Mouse (Mus musculus): Measurements from ENCODE around the gene Gtsf1l. TPM values are rescaled to one million over a fixed set of nuclear protein-coding genes. Genes with fewer than 3 reads are reported as not detected.

Gtsf1l gene
- polyA plus RNA-seq, 1 experiment from 2014 or later, result not detected

DNA sequence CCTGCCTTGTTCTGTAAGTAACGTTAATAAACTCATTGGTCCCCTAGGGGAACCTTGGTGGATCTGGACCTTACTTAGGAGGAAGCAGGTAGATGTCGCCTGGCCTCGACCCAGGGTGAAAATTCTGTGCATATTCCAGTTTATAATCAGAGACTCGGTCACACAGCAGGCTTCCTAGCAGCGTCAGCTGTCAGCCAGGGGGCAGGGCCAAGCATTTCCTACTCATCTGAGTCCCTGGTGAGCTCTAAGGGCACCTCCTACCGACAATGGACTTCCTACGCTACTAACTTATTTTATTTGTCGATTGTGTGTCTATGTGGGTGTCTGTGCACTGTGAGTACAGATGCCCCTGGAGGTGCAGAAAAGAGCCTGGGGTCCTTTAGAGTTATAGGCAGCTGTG lies 12.3 kb upstream of the Gtsf1l start:
- Histone ChIP-seq H3K27me3 (ENCODE audit: control insufficient read depth, insufficient read depth, low read length) (no peaks in the 10 kb centered on the region), H3K4me2 (ENCODE audit: low read depth, low read length) (no peak overlapping the region), H3K4me3 (ENCODE audit: low read length) (no peak overlapping the region), H3K9me3 (replicated peaks; ENCODE audit: control insufficient read depth, low read length) (no peaks in the 10 kb centered on the region), H3K36me3 (ENCODE audit: control insufficient read depth, insufficient read depth) (no peaks in the 10 kb centered on the region), H3K9ac (ENCODE audit: low read length) (no peak overlapping the region), H3K27ac (ENCODE audit: low read length) (no peak overlapping the region), H3K4me1 (ENCODE audit: control insufficient read depth, insufficient read depth, low read length) (peaks cover 8% of the 10 kb centered on the region)
- no peak for ATAC-seq (replicated peaks; ENCODE audit: extremely low read depth, insufficient read depth, low FRiP score)
- WGBS, result 31% methylated on average over 8 of the region's 8 CpGs

DNA sequence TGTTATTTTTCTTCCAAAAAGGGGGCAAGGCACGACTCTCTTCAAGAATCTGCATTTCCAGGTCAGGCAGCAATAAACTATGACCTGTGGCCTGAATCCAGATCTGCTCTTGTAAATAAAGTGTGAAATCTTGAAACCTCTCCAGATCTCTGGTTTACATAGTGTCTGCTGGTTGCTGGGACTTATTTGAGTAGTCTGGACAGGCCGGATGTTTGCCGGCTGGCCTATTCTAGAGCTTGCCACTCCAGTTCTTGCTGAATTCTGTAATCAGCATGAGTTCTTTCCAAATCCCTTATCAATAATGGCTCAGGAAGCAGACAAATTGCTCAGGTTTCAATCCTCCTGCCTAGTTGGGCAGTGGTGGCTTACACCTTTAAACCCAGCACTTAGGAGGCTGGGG lies 8.1 kb upstream of the Gtsf1l start:
- Histone ChIP-seq H3K27ac (ENCODE audit: low read length) (no peak overlapping the region), H3K36me3 (ENCODE audit: control insufficient read depth, insufficient read depth) (no peaks in the 10 kb centered on the region), H3K4me2 (ENCODE audit: low read depth, low read length) (no peak overlapping the region), H3K9ac (ENCODE audit: low read length) (no peak overlapping the region), H3K4me3 (ENCODE audit: low read length) (no peak overlapping the region), H3K4me1 (ENCODE audit: control insufficient read depth, insufficient read depth, low read length) (no peaks in the 10 kb centered on the region), H3K27me3 (ENCODE audit: control insufficient read depth, insufficient read depth, low read length) (no peaks in the 10 kb centered on the region), H3K9me3 (replicated peaks; ENCODE audit: control insufficient read depth, low read length) (no peaks in the 10 kb centered on the region)
- 41% methylated on average over 3 of the region's 3 CpGs for WGBS
- ATAC-seq (replicated peaks; ENCODE audit: extremely low read depth, insufficient read depth, low FRiP score), result no peak

DNA sequence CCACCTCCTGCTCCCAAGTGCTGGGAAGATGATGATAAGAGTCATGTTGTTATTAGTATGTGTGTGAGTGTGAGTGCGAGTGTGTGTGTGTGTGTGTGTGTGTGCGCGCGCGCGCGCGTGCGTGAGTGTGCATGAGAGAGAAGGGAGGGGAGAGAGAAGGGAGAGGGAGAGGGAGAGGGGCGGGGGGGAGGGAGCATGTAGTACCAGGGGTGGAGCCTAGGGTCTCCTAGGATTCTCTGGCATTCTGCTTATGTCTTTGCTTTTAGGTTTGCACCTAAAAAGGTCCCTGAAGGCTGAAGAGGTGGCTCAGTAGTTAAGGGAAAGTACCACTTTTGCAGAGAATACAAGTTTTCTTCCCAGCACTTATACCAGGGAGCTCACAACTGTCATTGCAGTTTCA lies 7.3 kb upstream of the Gtsf1l start:
- no peak overlapping the region for H3K4me2 ChIP-seq (ENCODE audit: low read depth, low read length)
- ATAC-seq (replicated peaks; ENCODE audit: extremely low read depth, insufficient read depth, low FRiP score), result no peak
- H3K36me3 ChIP-seq (ENCODE audit: control insufficient read depth, insufficient read depth), result no peaks in the 10 kb centered on the region
- H3K27ac ChIP-seq (ENCODE audit: low read length), result no peak overlapping the region
- no peaks in the 10 kb centered on the region for H3K27me3 ChIP-seq (ENCODE audit: control insufficient read depth, insufficient read depth, low read length)
- WGBS, result 86% methylated on average over 10 of the region's 10 CpGs
- H3K4me3 ChIP-seq (ENCODE audit: low read length), result no peak overlapping the region
- H3K9ac ChIP-seq (ENCODE audit: low read length), result no peak overlapping the region
- H3K9me3 ChIP-seq (replicated peaks; ENCODE audit: control insufficient read depth, low read length), result no peaks in the 10 kb centered on the region
- H3K4me1 ChIP-seq (ENCODE audit: control insufficient read depth, insufficient read depth, low read length), result no peaks in the 10 kb centered on the region

DNA sequence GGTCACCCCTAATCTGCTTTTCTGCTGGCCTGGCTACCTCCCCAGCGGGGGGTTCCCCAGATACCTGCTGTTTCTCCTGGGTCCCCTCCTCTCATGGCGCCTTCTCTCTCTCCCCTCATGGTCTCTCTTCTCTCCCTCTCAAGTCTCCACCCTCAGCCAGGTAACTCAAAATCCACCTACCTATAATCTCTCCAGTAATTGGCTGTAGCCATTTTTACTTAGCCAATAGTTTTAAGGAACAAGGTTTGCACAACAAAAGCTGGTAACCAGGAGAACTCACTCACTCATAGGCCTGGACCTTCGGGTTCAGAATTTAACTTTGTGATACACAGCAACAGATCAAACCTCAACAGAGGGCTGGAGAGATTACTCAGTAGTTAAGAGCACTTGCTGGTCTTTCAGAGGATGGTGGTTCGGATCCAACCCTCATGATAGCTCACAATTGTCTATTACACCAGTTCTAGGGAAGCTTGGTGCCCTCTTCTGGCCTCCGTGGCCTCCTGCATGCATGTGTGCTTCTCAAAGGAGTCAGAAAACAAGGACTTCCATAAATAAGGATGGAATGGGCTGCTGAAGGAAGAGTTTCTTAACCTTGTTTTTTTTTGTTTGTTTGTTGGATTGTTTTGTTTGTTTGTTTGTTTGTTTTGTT lies 1.9 kb upstream of the Gtsf1l start:
- ATAC-seq (replicated peaks; ENCODE audit: extremely low read depth, insufficient read depth, low FRiP score), result no peak
- Histone ChIP-seq H3K4me3 (ENCODE audit: low read length) (no peak overlapping the region), H3K9me3 (replicated peaks; ENCODE audit: control insufficient read depth, low read length) (no peaks in the 10 kb centered on the region), H3K4me1 (ENCODE audit: control insufficient read depth, insufficient read depth, low read length) (no peaks in the 10 kb centered on the region), H3K27me3 (ENCODE audit: control insufficient read depth, insufficient read depth, low read length) (no peaks in the 10 kb centered on the region), H3K4me2 (ENCODE audit: low read depth, low read length) (no peak overlapping the region), H3K36me3 (ENCODE audit: control insufficient read depth, insufficient read depth) (no peaks in the 10 kb centered on the region), H3K27ac (ENCODE audit: low read length) (no peak overlapping the region), H3K9ac (ENCODE audit: low read length) (no peak overlapping the region)
- 74% methylated on average over 5 of the region's 5 CpGs for WGBS

DNA sequence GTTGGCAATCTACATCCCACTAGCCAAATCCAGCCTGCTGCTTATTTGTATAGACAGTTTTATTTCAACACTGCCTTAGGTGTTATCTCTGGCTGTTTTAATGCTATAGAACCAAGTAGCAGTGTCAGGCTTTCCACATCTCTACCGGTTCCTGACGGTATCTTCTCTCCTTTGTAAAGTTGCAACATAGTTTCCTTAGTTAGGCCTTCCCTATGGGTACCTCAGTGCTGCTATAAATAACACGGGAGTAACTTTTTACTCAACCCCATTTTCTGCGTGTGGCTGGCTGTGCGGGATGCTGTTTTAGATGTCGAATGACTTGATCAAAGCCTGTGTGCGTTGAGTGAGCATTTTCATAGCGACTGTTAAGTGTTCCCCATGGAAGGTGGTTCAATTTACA lies 1.1 kb downstream of the Gtsf1l start:
- no peaks in the 10 kb centered on the region for H3K9me3 ChIP-seq (replicated peaks; ENCODE audit: control insufficient read depth, low read length)
- 0 out of 2 replicates have a peak, but pooled peaks cover 3% of the 10 kb centered on the region for H3K36me3 ChIP-seq (ENCODE audit: control insufficient read depth, insufficient read depth)
- 52% methylated on average over 8 of the region's 8 CpGs for WGBS
- no peaks in the 10 kb centered on the region for H3K27me3 ChIP-seq (ENCODE audit: control insufficient read depth, insufficient read depth, low read length)
- no peak overlapping the region for H3K27ac ChIP-seq (ENCODE audit: low read length)
- H3K4me2 ChIP-seq (ENCODE audit: low read depth, low read length), result no peak overlapping the region
- H3K4me3 ChIP-seq (ENCODE audit: low read length), result no peak overlapping the region
- no peak overlapping the region for H3K9ac ChIP-seq (ENCODE audit: low read length)
- no peaks in the 10 kb centered on the region for H3K4me1 ChIP-seq (ENCODE audit: control insufficient read depth, insufficient read depth, low read length)
- ATAC-seq (replicated peaks; ENCODE audit: extremely low read depth, insufficient read depth, low FRiP score), result no peak

DNA sequence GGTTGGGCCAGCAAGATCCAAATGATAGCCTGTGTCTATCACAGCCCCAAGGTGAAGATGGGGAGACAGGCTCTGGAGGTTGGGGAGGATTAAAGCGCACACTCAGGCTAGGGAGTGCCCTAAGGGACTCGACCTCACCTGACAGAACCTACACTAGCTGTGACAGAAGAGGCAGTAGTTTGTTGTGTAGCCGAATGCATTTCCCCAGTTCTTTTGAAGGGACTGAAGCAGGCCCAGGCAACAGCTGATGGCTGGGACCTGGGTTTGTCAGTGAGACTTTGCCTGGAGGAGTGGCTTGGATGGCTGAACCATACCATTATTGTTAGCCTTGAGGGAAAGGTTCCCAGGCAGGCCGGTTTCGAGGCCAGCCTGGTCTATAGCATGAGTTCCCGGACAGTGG lies 2.6 kb downstream of the Gtsf1l start:
- H3K36me3 ChIP-seq (ENCODE audit: control insufficient read depth, insufficient read depth), result 0 out of 2 replicates have a peak, but pooled peaks cover 3% of the 10 kb centered on the region

DNA sequence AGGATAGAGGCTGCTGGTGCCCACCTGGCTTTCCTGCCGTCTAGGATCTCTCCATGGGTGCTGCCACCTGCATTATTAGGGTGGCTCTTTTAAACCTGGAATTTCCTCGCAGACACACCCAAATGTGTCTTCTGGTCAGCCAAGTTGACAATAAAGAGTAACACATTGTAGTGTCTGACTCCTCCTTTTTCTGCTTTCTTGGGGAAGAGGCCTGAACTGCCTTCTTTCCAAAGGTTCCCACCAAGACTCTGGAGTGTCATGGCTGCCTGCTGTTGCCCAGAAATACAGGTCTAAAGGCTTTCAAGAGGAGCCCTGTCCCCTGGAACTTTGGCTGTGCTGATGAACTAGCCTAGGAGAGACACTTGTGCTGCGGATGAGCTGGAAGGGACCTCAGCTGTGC lies 3.1 kb downstream of the Gtsf1l start:
- no peak overlapping the region for H3K4me3 ChIP-seq (ENCODE audit: low read length)
- H3K4me1 ChIP-seq (ENCODE audit: control insufficient read depth, insufficient read depth, low read length), result no peaks in the 10 kb centered on the region
- 88% methylated on average over 3 of the region's 3 CpGs for WGBS
- no peak overlapping the region for H3K9ac ChIP-seq (ENCODE audit: low read length)
- no peak overlapping the region for H3K4me2 ChIP-seq (ENCODE audit: low read depth, low read length)
- H3K27me3 ChIP-seq (ENCODE audit: control insufficient read depth, insufficient read depth, low read length), result no peaks in the 10 kb centered on the region
- no peak overlapping the region for H3K27ac ChIP-seq (ENCODE audit: low read length)
- H3K36me3 ChIP-seq (ENCODE audit: control insufficient read depth, insufficient read depth), result 0 out of 2 replicates have a peak, but pooled peaks cover 3% of the 10 kb centered on the region
- H3K9me3 ChIP-seq (replicated peaks; ENCODE audit: control insufficient read depth, low read length), result no peaks in the 10 kb centered on the region
- ATAC-seq (replicated peaks; ENCODE audit: extremely low read depth, insufficient read depth, low FRiP score), result no peak

More for the DNA sequence above, 2.6 kb downstream of the Gtsf1l start:
- ATAC-seq (replicated peaks; ENCODE audit: extremely low read depth, insufficient read depth, low FRiP score), result no peak
- H3K4me2 ChIP-seq (ENCODE audit: low read depth, low read length), result no peak overlapping the region
- 82% methylated on average over 6 of the region's 6 CpGs for WGBS
- no peak overlapping the region for H3K4me3 ChIP-seq (ENCODE audit: low read length)
- no peak overlapping the region for H3K9ac ChIP-seq (ENCODE audit: low read length)
- no peaks in the 10 kb centered on the region for H3K9me3 ChIP-seq (replicated peaks; ENCODE audit: control insufficient read depth, low read length)
- no peak overlapping the region for H3K27ac ChIP-seq (ENCODE audit: low read length)
- no peaks in the 10 kb centered on the region for H3K4me1 ChIP-seq (ENCODE audit: control insufficient read depth, insufficient read depth, low read length)
- no peaks in the 10 kb centered on the region for H3K27me3 ChIP-seq (ENCODE audit: control insufficient read depth, insufficient read depth, low read length)

DNA sequence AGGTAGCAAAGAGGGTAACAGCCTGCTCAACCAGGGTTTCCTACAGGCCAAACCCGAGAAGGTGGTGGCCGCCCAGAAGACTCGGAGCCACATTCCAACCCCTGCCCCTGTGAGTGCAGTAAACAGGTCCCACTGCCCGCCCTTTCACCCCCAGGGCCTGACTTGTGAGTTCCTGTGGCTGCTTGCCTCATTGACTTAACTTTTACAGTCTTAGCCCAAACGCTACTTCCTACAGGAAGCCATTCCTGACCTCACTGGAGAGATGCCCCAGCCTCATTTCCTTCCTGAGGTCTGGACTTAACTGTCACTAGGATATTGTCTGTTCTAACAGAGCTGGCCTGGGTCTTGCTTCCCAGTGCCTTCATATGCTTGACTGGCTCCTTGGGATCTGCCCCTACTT lies 5.1 kb downstream of the Gtsf1l start:
- Histone ChIP-seq H3K4me2 (ENCODE audit: low read depth, low read length) (no peak overlapping the region), H3K36me3 (ENCODE audit: control insufficient read depth, insufficient read depth) (0 out of 2 replicates have a peak, but pooled peaks cover 3% of the 10 kb centered on the region), H3K9ac (ENCODE audit: low read length) (no peak overlapping the region), H3K4me1 (ENCODE audit: control insufficient read depth, insufficient read depth, low read length) (no peaks in the 10 kb centered on the region), H3K4me3 (ENCODE audit: low read length) (no peak overlapping the region), H3K27me3 (ENCODE audit: control insufficient read depth, insufficient read depth, low read length) (no peaks in the 10 kb centered on the region), H3K27ac (ENCODE audit: low read length) (no peak overlapping the region), H3K9me3 (replicated peaks; ENCODE audit: control insufficient read depth, low read length) (no peaks in the 10 kb centered on the region)
- WGBS, result 68% methylated on average over 4 of the region's 5 CpGs
- ATAC-seq (replicated peaks; ENCODE audit: extremely low read depth, insufficient read depth, low FRiP score), result peak; percentile 59; the same call in 1 of the 2 replicates

DNA sequence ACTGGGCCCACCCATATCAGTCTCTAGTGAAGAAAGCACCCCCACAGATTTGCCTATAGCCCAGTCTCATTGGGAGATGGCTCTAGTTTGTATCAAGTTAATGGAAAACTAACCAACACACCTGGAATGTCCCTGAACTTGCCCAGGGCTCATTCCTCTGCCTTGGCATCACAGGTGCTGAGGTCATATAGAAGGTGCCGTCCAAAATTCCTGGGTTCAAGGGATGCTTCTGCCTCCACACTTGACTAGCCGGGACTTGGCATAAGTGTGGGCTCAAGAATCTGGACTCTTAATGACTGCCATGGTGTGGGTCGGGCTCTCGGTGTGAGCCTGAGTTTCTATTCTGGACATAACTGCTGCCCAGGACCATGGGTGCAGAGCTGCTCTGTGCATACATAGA lies 8.6 kb downstream of the Gtsf1l start:
- H3K9me3 ChIP-seq (replicated peaks; ENCODE audit: control insufficient read depth, low read length), result no peaks in the 10 kb centered on the region
- H3K4me3 ChIP-seq (ENCODE audit: low read length), result no peak overlapping the region
- no peak overlapping the region for H3K4me2 ChIP-seq (ENCODE audit: low read depth, low read length)
- H3K27ac ChIP-seq (ENCODE audit: low read length), result no peak overlapping the region
- H3K4me1 ChIP-seq (ENCODE audit: control insufficient read depth, insufficient read depth, low read length), result no peaks in the 10 kb centered on the region
- no peak overlapping the region for H3K9ac ChIP-seq (ENCODE audit: low read length)
- ATAC-seq (replicated peaks; ENCODE audit: extremely low read depth, insufficient read depth, low FRiP score), result no peak
- H3K27me3 ChIP-seq (ENCODE audit: control insufficient read depth, insufficient read depth, low read length), result no peaks in the 10 kb centered on the region
- WGBS, result 87% methylated on average over 4 of the region's 4 CpGs
- H3K36me3 ChIP-seq (ENCODE audit: control insufficient read depth, insufficient read depth), result peaks cover 6% of the 10 kb centered on the region; the same call in 1 of the 2 replicates
